Mouse (Mus musculus) heart, embryonic 15.5 days (tissue): ENCODE results near the gene Nkx2-1. TPM values are rescaled to one million over a fixed set of nuclear protein-coding genes. Genes with fewer than 3 reads are reported as not detected.
"Not testable (repeated sequence)": the region's sequence is repeated elsewhere in the genome, so short reads cannot be mapped to it uniquely, and the experiment has no call there.

Experiments
- ATAC-seq: fragments of 200-750 bp; cut with Nextera tagmentation; replicated peaks from 2 replicates; pipeline ENCODE4 v1.8.0; 2017; ENCODE audit warnings: low read depth, moderate TSS enrichment; ENCODE audit not compliant: insufficient number of reproducible peaks, insufficient read depth, low FRiP score
- H3K27ac ChIP-seq: fragments of 300-500 bp; sonication (generic); 2 replicates; pipeline ENCODE4 v1.5.1; 2015; ENCODE audit warnings: mild to moderate bottlenecking, inconsistent platforms
- H3K27me3 ChIP-seq: fragments of 300-500 bp; sonication (generic); 2 replicates; pipeline ENCODE4 v1.6.1; 2015; ENCODE audit warnings: inconsistent platforms
- H3K36me3 ChIP-seq: fragments of 300-500 bp; sonication (generic); 2 replicates; pipeline ENCODE4 v1.6.1; 2015; ENCODE audit warnings: mild to moderate bottlenecking, inconsistent platforms
- H3K4me1 ChIP-seq: fragments of 300-500 bp; sonication (generic); replicated peaks from 2 replicates; pipeline ENCODE4 v1.6.1; 2015; ENCODE audit warnings: inconsistent platforms
- H3K4me2 ChIP-seq: fragments of 300-500 bp; sonication (generic); 2 replicates; pipeline ENCODE4 v1.6.1; 2015; ENCODE audit warnings: inconsistent platforms, mild to moderate bottlenecking, moderate library complexity
- H3K4me3 ChIP-seq: fragments of 300-500 bp; sonication (generic); 2 replicates; pipeline ENCODE4 v1.5.1; 2015; ENCODE audit warnings: mild to moderate bottlenecking, inconsistent platforms
- H3K9ac ChIP-seq: fragments of 300-500 bp; sonication (generic); 2 replicates; pipeline ENCODE4 v1.6.1; 2015; ENCODE audit warnings: mild to moderate bottlenecking, inconsistent platforms
- H3K9me3 ChIP-seq: fragments of 300-500 bp; sonication (generic); replicated peaks from 2 replicates; pipeline ENCODE4 v1.6.1; 2016; ENCODE audit warnings: inconsistent platforms
- WGBS: fragments of 180-500 bp; shearing (Covaris S2); methylation state at CpG from one replicate; pipeline ENCODE4 v1.1.7; 2015; ENCODE audit warnings: mixed read lengths; 5-methylcytosine and 5-hydroxymethylcytosine counted together
- polyA plus RNA-seq: library from polyadenylated mRNA; unstranded; fragments of >200 nt; fragmentation: Nextera tagmentation; extraction: Ambion mirVana; gene quantifications from 2 replicates; pipeline ENCODE4 v1.2.1, GENCODE M21; 2015

Gene Nkx2-1
- polyA plus RNA-seq, 1 experiment from 2014 or later = 2.1 TPM

DNA sequence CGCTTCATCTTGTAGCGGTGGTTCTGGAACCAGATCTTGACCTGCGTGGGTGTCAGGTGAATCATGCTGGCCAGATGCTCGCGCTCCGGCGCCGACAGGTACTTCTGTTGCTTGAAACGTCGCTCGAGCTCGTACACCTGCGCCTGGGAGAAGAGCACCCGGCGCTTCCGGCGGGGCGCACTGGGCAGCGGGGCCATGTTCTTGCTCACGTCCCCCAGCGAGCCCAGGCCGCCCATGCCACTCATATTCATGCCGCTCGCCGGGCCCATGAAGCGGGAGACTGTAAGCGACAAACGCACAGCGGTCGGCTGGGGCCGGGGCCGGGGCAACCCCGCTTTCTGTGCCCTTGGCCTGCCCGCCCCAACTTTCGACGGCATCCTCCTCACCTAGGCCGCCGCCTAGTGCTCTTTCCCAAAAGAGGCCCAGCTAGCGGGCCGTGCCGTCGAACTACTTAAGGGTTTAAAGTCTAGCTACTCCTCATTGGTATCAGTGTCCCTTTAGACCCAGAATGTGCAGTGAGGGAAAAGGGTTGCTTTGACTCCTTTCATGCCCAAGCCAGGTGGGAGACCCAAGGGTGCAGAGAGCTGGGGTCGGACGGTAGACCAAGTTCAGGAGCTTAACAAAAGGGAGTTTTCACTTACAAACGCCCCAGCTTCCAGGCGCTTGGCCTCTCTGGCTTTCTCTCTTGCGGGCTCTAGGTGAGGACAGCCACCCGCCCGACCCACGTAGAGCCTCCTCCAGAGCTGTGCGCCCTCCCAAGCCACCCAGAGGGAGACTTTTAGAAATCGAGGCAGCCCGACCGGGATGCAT, 3.0 kb downstream of the Nkx2-1 start:
- Histone ChIP-seq H3K9me3 (no peaks in the 10 kb centered on the region), H3K4me2 (peak overlapping the region; percentile 69), H3K27ac (no peak overlapping the region), H3K27me3 (peaks cover 96% of the 10 kb centered on the region), H3K4me3 (peak overlapping the region; percentile 46), H3K4me1 (peaks cover 25% of the 10 kb centered on the region), H3K36me3 (no peaks in the 10 kb centered on the region), H3K9ac (no peak overlapping the region)
- ATAC-seq = no peak
- WGBS = 2% methylated on average over 54 of the region's 54 CpGs

DNA sequence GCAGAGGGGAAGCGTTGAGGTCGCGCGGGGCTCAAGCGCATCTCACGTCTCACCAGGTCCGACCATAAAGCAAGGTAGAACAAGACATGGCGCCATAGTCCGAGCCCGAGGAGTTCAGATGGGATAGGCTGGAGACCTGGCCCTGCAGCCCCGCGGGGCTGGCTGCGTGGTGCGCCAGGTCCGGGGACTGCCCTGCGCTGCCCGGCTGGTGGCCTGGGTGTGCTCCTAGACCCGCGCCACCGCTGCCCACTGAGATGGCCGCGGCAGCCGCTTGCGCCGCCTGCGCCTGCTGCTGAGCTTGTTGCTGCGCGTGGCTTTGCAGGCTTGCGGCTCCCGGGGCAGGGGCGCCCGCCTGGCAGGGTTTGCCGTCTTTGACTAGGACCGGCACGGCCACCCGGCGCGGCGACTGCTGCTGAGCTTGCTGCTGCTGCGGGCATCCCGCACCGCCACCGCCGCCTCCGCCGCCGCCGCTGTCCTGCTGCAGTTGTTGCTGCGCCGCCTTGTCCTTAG, 3.7 kb downstream of the Nkx2-1 start:
- no peak overlapping the region for H3K27ac ChIP-seq
- no peak for ATAC-seq
- peak overlapping the region; percentile 50 for H3K4me2 ChIP-seq
- WGBS = under 1% methylated on average over 49 of the region's 50 CpGs
- H3K4me1 ChIP-seq = peaks cover 25% of the 10 kb centered on the region
- H3K9ac ChIP-seq = no peak overlapping the region
- no peaks in the 10 kb centered on the region for H3K36me3 ChIP-seq
- peak overlapping the region; percentile 46 for H3K4me3 ChIP-seq
- no peaks in the 10 kb centered on the region for H3K9me3 ChIP-seq
- peaks cover 96% of the 10 kb centered on the region for H3K27me3 ChIP-seq

DNA sequence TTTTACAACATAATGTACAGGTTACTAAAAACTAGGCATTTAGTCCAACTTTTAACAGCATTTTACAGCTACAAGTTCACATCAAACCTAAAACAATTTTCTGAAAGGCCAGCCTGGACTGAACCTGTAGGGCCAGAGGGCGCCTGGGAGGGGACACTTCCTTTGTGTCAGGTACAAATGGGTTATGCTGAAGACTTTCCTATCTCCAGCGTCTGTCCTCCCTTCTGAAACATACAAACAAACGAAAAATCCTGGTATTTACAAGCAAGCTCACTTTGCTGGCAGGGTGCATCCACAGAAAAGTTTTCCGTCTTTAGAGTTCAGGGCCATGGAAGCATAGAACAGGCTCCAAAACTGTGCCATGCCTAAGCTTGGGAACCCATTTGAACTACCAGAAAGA, 4.6 kb downstream of the Nkx2-1 start:
- WGBS = 2% methylated on average over 4 of the region's 4 CpGs
- no peak for ATAC-seq
- H3K36me3 ChIP-seq = no peaks in the 10 kb centered on the region
- peaks cover 25% of the 10 kb centered on the region for H3K4me1 ChIP-seq
- H3K9me3 ChIP-seq = no peaks in the 10 kb centered on the region
- H3K27ac ChIP-seq = no peak overlapping the region
- H3K9ac ChIP-seq = no peak overlapping the region
- H3K4me2 ChIP-seq = no peak overlapping the region
- H3K27me3 ChIP-seq = peaks cover 96% of the 10 kb centered on the region
- no peak overlapping the region for H3K4me3 ChIP-seq

DNA sequence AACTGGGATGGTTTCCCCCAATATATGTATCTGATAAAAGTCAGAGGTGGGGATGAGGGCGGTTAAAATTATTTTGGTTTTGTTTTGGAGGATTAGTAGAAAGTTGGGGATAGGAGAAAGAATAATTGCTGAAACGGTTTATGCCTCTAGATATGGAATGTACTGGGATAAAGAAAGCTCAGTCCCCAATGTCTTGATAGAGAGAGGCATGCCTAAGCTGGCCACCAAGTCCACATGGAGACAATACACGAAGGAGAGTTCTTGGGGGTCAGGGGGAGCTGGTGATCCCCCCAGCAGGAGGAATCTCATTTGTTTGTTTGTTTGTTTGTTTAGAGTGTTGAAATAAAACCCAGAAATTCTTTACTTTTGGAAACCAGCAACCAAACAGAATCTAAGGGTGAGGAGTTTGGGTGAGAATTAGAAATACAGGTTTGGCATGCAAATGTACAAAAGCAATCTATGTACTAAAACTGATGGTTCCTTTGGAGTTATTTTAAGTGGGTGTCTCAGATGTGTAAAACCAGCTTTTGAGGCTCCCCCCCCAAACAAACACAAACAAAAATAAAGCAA, 5.6 kb downstream of the Nkx2-1 start:
- no peaks in the 10 kb centered on the region for H3K36me3 ChIP-seq
- peaks cover 22% of the 10 kb centered on the region for H3K4me1 ChIP-seq
- H3K9ac ChIP-seq = no peak overlapping the region
- H3K9me3 ChIP-seq = no peaks in the 10 kb centered on the region
- H3K4me2 ChIP-seq = no peak overlapping the region
- no peak overlapping the region for H3K27ac ChIP-seq
- ATAC-seq = no peak
- no peak overlapping the region for H3K4me3 ChIP-seq
- H3K27me3 ChIP-seq = peaks cover 96% of the 10 kb centered on the region
- WGBS = 5% methylated on average over 3 of the region's 3 CpGs

DNA sequence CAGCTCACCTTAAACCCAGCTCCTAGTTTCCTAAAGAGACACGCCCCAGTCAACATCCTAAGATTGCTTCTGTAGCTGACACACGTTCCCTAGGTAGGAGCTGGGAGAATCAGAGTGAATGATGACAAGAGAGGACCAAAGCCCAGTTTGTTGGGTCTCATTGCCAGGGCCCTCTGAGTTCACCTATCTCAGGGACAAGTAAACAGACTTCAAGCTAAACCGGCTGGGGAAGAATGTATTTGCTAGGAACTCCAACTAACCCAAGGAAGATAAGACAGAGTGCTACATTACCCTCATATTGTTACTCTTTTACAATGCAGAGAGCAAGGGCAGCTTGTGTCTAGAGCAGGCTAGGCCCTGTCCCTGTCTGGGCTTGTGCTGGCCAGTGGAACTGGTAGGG, 6.8 kb downstream of the Nkx2-1 start:
- H3K9ac ChIP-seq = no peak overlapping the region
- WGBS = 2% methylated on average over 3 of the region's 3 CpGs
- H3K4me3 ChIP-seq = no peak overlapping the region
- no peak overlapping the region for H3K27ac ChIP-seq
- ATAC-seq = no peak
- H3K36me3 ChIP-seq = no peaks in the 10 kb centered on the region
- H3K27me3 ChIP-seq = peaks cover 94% of the 10 kb centered on the region
- H3K4me1 ChIP-seq = peaks cover 12% of the 10 kb centered on the region
- H3K4me2 ChIP-seq = no peak overlapping the region
- no peaks in the 10 kb centered on the region for H3K9me3 ChIP-seq

DNA sequence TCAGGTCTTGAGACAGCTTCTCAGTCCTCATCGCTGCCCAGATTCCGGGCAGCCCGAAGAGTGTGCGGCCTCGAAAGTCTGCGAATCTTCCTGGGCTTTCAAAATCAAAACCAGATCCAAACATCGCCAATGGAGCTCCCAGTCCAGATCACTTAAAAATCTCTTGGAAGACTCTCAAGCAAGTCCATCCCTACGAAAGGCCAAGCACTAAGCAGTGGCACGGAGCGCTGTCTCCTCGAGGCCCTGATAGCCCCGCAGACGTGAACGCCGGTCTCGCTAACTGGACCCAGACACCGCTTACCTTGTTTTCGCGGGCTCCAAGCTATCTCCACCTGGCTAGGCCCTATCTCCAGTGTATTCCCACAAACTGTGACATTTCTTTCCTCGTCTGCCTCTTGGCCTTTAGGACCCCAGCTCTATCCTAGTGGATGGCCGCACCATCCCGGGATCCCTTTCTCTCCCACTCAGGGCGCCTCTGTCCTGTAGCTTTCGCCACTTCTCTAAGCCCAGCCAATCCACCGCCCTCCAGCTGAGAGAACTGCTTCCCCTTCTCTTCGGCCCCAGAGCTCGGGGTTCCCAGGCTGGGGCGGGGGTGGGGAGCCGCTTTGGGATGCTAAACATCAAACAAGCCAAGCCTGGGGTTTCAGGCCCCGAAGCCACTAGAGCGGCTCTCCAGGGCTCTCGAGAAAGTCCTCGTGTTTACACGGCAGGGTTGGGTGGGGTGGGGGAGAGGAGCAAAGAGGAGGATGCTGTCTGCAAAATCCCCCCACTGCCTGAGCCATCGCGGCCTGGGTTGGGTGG, 7.6 kb downstream of the Nkx2-1 start:
- H3K9ac ChIP-seq = no peak overlapping the region
- H3K36me3 ChIP-seq = no peaks in the 10 kb centered on the region
- H3K27me3 ChIP-seq = peaks cover 94% of the 10 kb centered on the region
- peak overlapping the region; percentile 4; the same call in 1 of the 2 replicates for H3K4me3 ChIP-seq
- no peaks in the 10 kb centered on the region for H3K9me3 ChIP-seq
- H3K4me2 ChIP-seq = no peak overlapping the region
- H3K4me1 ChIP-seq = peaks cover 5% of the 10 kb centered on the region; the same call in 1 of the 2 replicates
- 2% methylated on average over 36 of the region's 36 CpGs for WGBS
- no peak for ATAC-seq
- H3K27ac ChIP-seq = no peak overlapping the region

DNA sequence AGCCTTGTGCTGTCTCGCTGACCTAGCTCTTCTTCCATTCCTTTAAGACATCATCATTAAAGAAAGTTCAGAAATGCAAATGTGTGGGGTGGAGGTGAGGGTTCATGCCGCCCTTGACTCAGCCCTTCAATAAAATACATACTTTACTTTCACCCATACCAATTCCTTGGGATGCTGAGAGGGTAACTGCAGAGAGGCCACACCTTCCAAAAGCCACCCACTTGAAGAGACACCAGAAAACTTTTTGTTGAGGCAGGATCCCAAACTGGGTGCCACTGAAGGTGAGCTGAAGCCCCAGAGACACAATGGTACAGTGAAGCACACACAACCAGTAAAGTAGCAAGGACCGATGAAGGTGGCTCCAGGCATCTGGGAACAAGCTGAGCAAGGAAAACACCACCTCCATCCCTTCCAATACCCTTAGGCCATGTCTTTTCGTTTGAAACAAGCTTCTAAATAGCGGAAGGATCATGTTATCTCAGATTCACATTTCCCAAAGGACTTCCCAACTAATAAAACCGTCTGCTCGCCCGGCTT, 8.6 kb downstream of the Nkx2-1 start:
- Histone ChIP-seq H3K27ac (no peak overlapping the region), H3K36me3 (no peaks in the 10 kb centered on the region), H3K9ac (no peak overlapping the region), H3K4me1 (peaks cover 4% of the 10 kb centered on the region; the same call in 1 of the 2 replicates), H3K9me3 (no peaks in the 10 kb centered on the region), H3K27me3 (peaks cover 94% of the 10 kb centered on the region), H3K4me2 (no peak overlapping the region), H3K4me3 (peak overlapping the region; percentile 5; the same call in 1 of the 2 replicates)
- ATAC-seq = no peak
- 6% methylated on average over 8 of the region's 8 CpGs for WGBS

DNA sequence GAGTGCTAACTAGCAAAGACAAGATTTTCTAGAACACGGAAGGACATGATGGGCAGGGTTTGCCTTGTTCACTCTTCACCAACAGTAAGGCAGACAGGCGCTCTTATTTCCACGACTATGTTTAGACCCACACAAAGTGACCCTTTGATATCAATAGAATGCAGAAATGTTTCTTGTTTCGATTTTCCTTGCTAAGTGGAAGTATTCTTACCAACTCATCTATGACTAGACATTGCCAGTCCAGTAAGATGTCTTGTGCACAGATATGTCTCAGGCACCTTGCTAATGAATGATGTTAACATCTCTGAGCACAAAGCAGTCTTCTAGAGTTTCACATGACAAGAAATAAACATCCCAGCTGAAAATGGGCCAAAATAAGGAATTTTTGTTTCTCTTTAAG, 9.6 kb downstream of the Nkx2-1 start:
- Histone ChIP-seq H3K9ac (no peak overlapping the region), H3K27me3 (peaks cover 97% of the 10 kb centered on the region), H3K36me3 (no peaks in the 10 kb centered on the region), H3K27ac (no peak overlapping the region), H3K4me3 (no peak overlapping the region), H3K9me3 (no peaks in the 10 kb centered on the region), H3K4me2 (no peak overlapping the region), H3K4me1 (no peaks in the 10 kb centered on the region)
- ATAC-seq = no peak
- 25% methylated on average over 4 of the region's 4 CpGs for WGBS

DNA sequence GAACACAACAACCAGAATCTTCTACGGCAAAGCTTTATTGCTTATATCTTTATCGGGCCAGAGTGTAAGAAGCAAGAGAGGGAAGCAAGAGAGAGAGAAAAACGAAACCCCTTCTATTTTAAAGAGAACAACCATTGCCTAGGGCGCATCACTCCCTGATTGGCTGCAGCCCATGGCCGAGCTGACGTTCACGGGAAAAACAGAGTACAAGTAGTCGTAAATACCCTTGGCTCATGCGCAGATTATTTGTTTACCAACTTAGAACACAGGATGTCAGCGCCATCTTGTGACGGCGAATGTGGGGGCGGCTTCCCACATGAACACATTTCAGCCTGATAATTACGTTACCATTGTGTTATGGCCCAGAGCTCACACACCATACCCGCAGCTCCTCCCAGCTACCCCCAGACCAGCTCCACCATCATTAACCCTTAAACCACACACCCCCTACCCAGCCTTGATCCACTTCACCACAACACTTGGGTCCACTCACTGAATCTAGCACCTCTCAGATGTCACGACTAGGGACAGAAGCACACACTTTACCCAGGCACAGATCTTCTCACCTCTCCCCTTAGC, 11.4 kb downstream of the Nkx2-1 start:
- not testable (repeated sequence) for ATAC-seq, H3K36me3 ChIP-seq, H3K27ac ChIP-seq, H3K4me2 ChIP-seq, H3K4me1 ChIP-seq, H3K4me3 ChIP-seq, H3K9ac ChIP-seq, H3K9me3 ChIP-seq
- peaks cover 95% of the 10 kb centered on the region for H3K27me3 ChIP-seq
- 10% methylated on average over 10 of the region's 16 CpGs for whole genome bisulfite sequencing

DNA sequence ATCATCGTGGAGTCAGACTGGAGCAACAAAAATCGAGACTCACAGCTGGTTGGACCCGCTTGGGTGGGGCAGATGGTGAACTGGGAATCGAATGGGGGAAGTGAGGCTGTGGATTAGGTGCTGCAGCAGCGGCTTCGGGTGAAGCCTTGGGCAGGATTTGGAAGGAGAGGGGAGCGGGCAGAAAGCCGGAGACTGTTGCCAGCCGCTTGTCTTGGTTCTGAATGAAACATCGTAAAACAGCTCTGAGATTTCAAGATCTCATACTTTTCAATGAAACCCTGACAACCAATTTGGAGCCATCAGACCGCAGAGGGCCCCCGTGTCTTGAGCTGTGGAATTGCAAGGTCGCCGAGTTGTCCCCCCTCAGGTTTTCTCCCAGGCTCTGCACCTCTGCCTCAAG, 12.5 kb downstream of the Nkx2-1 start:
- WGBS = 12% methylated on average over 14 of the region's 14 CpGs
- no peak for ATAC-seq
- Histone ChIP-seq H3K36me3 (no peaks in the 10 kb centered on the region), H3K9me3 (no peaks in the 10 kb centered on the region), H3K4me2 (no peak overlapping the region), H3K9ac (no peak overlapping the region), H3K27ac (no peak overlapping the region), H3K4me3 (no peak overlapping the region), H3K27me3 (peaks cover 95% of the 10 kb centered on the region), H3K4me1 (peaks cover 11% of the 10 kb centered on the region)

DNA sequence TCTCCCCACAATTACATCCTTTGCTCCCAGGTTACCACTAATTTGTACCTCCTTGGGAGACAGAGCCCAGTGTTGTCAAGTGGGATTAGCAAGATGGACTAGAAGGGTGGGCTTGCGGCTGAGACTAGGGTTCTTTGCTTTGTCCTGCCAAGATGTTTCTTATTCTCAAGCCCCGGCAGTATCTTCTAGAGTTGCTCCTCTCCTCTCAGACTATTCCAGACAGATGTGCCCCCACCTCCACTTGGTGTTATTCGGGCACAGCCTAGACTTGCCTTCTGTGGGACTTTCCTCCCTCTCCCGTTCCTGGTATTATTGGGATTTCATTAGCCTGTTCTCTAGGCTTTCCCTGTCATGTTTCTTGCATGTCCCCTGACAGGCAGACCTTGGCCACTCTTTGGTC, 14.5 kb downstream of the Nkx2-1 start:
- no peak overlapping the region for H3K27ac ChIP-seq
- 25% methylated on average over 4 of the region's 4 CpGs for WGBS
- ATAC-seq = no peak
- H3K36me3 ChIP-seq = no peaks in the 10 kb centered on the region
- no peak overlapping the region for H3K9ac ChIP-seq
- H3K4me1 ChIP-seq = peaks cover 11% of the 10 kb centered on the region
- H3K4me2 ChIP-seq = no peak overlapping the region
- H3K9me3 ChIP-seq = no peaks in the 10 kb centered on the region
- no peak overlapping the region for H3K4me3 ChIP-seq
- peaks cover 95% of the 10 kb centered on the region for H3K27me3 ChIP-seq
